Mouse (Mus musculus): ENCODE results near the gene Cyp3a44. TPM values are rescaled to one million over a fixed set of nuclear protein-coding genes. Genes with fewer than 3 reads are reported as not detected.
"Not testable (repeated sequence)": the region's sequence is repeated elsewhere in the genome, so short reads cannot be mapped to it uniquely, and the experiment has no call there.

The Cyp3a44 gene
- total RNA-seq (2022): not detected

DNA sequence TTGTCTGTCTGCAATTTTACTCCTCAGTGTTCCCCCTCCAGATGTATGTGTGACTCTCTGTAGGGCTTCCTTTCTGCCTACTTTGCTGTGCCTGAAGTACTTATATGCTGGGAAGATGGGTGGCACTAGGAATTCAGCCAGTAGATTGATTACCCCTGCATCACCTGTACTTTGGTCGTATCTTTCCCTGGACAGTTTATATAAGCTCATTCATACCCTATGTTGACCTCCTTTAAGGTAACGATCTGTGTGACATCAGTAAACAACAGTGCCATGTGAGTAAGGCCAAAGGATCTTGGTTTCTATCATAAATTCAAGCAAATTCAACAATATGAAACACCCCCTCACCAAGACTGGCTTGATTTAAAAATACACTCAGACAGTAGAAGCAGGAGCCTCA, at the start of gene Cyp3a44:
Gene Cyp3a44, minus strand, starts transcription at position 79 of the 400 bp plus-strand sequence.
- DNase-seq (ENCODE audit: low spot score in 2 of 2): not testable (repeated sequence)

GRCm38 (mm10) chr5:145800229-145800628, 5.4 kb downstream of the Cyp3a44 start:
- DNase-seq (ENCODE audit: low spot score in 2 of 2): not testable (repeated sequence)

DNA sequence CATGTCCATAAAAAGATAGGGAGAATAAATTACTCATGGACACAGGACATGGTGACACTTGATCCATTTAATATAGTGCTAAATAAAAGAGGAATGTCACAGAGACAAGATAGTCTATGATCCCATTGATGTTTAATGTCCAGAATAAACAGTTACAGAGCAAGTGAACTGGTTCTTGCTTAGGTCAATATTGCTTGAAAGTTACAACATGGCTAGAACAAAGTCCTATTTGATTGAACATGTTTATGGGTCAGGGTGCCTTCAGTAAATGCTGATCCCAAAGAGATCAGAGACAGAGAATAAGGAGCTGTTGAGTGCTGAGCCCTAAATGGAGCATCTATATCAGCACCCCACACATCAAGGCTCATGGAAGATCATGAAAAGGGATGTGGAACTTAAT, 12.4 kb downstream of the Cyp3a44 start:
- not testable (repeated sequence) for DNase-seq (ENCODE audit: low spot score in 2 of 2)

DNA sequence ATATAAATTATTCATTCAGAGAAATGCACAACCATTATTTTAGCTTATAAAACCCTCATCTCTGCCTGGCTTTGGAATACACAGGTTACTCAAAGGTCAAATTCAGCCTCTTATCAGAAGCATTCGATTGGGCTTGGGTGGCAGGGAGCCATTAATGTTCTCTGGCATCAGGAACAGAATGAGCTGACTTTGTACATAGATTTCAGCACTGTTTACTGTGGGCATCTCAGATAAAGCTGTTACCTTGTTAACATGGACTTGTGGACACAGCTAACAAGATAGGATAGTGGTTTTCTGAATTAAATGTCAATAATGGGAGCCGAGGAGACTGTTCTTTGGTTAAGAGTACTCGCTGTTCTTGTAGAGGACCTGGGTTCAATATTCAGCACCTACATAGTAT, 68.2 kb downstream of the Cyp3a44 start:
- not testable (repeated sequence) for DNase-seq (ENCODE audit: low spot score in 2 of 2)

Other genes starting within 250 kb of the Cyp3a44 start
- gene Cyp3a41b, start 221.1 kb downstream of the Cyp3a44 start, total RNA-seq (2022): not detected
- not detected for gene Cyp3a41a, start 85.7 kb downstream of the Cyp3a44 start, total RNA-seq (2022)
- gene Cyp3a11, start 74.1 kb upstream of the Cyp3a44 start, total RNA-seq (2022): not detected
- gene Cyp3a25, start 203.7 kb upstream of the Cyp3a44 start, total RNA-seq (2022): not detected